Mouse (Mus musculus): ENCODE data around the gene Zbtb17. TPM values are rescaled to one million over a fixed set of nuclear protein-coding genes. Genes with fewer than 3 reads are reported as not detected.

The Zbtb17 gene
- total RNA-seq, 1 experiment: 30.1 TPM

- Histone ChIP-seq H3K9ac (ENCODE audit: insufficient read depth, low read depth, low read length, poor library complexity, severe bottlenecking) (no peak overlapping the region), H3K4me3 (ENCODE audit: insufficient read depth in 1 of 2, low read depth in 1 of 2, low read length in 2 of 2, poor library complexity in 1 of 2, severe bottlenecking in 1 of 2) (no peak overlapping the region), H3K36me3 (ENCODE audit: control insufficient read depth, insufficient read depth, low read length, poor library complexity, severe bottlenecking) (peaks cover 75% of the 10 kb centered on the region), H3K27ac (ENCODE audit: insufficient read depth, low read depth, low read length, poor library complexity, severe bottlenecking) (no peak overlapping the region), H3K9me3 (ENCODE audit: control insufficient read depth, insufficient read depth, low read depth, low read length) (no peaks in the 10 kb centered on the region), H3K4me1 (ENCODE audit: control insufficient read depth in 2 of 2, insufficient read depth in 2 of 2, low read length in 2 of 2, poor library complexity in 1 of 2) (peaks cover 2 to 4% of the 10 kb centered on the region in 2 experiments; a peak in 1 of 4 replicates)
- in situ Hi-C loops (cut with MboI; ENCODE audit: low sequenced_read_pairs in 2 of 2, unreplicated experiment in 2 of 2): no loop called here
- TF ChIP-seq ZC3H11A (IDR thresholded peaks at IDR 0.05; ENCODE audit: borderline replicate concordance, low read depth, low read length) (no peak), ZNF384 (IDR thresholded peaks at IDR 0.05; ENCODE audit: low read depth, low read length) (no peak)
- no peak for DNase-seq (ENCODE audit: low read depth, low spot score)
Measured at GRCm38 (mm10) chr4:141468576-141468975, 24.1 kb downstream of the Zbtb17 start.

DNA sequence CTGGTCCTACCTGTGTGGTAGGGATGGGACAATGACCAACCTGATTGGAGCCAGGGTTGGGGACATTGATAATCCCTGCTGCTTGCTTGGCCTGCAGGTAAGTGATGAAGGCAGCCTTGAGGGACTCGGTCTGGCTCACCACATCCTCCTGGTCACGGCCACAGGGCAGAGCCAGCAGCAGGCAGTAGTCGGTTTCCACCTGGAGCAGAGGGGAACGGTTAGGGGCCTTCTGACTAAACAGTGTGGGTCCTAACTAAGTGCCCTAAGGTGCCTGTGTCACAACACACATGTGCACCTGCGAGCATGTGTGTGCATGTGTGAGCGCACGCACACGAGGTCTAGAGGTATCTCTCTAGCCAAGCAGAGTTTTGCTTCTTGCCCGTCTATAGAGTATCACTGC is 24.9 kb downstream of the Zbtb17 start:
- TF ChIP-seq MAFK (IDR thresholded peaks at IDR 0.05; ENCODE audit: insufficient read depth, low read depth, low read length) (no peak), ZNF384 (IDR thresholded peaks at IDR 0.05; ENCODE audit: low read depth, low read length) (no peak), ZC3H11A (IDR thresholded peaks at IDR 0.05; ENCODE audit: borderline replicate concordance, low read depth, low read length) (no peak), HCFC1 (IDR thresholded peaks at IDR 0.05; ENCODE audit: borderline replicate concordance, insufficient read depth, low read length) (no peak), CHD2 (IDR thresholded peaks at IDR 0.05; ENCODE audit: low read depth, low read length) (no peak)

DNA sequence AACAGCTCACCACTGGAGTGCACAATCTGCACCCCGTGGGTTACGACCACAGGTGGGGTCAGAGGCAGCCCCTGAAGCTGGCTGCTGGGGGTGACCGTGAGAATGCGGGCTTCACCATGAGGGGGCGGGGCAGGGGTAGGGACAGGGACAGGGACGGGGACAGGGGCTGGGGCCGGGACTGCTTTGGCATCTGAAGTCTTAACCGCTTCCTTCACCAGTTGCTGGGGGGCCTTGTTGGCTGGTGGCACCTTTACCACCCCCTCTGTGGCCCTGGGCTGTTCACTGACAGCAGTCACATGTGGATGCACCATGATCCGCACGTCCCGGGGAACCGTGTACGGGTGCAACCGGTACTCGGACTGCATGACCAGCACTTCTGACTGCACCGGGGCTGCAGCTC is 27.0 kb downstream of the Zbtb17 start:
- Histone ChIP-seq H3K4me1 (ENCODE audit: control insufficient read depth in 2 of 2, insufficient read depth in 2 of 2, low read length in 2 of 2, poor library complexity in 1 of 2) (peaks cover 3 to 5% of the 10 kb centered on the region in 2 experiments; a peak in 1 of 4 replicates), H3K9me3 (ENCODE audit: control insufficient read depth, insufficient read depth, low read depth, low read length) (no peaks in the 10 kb centered on the region), H3K36me3 (ENCODE audit: control insufficient read depth, insufficient read depth, low read length, poor library complexity, severe bottlenecking) (peaks cover 86% of the 10 kb centered on the region), H3K4me3 (ENCODE audit: insufficient read depth in 1 of 2, low read depth in 1 of 2, low read length in 2 of 2, poor library complexity in 1 of 2, severe bottlenecking in 1 of 2) (no peak overlapping the region), H3K27ac (ENCODE audit: insufficient read depth, low read depth, low read length, poor library complexity, severe bottlenecking) (no peak overlapping the region), H3K9ac (ENCODE audit: insufficient read depth, low read depth, low read length, poor library complexity, severe bottlenecking) (no peak overlapping the region)
- DNase-seq (ENCODE audit: low read depth, low spot score): no peak
- TF ChIP-seq HCFC1 (IDR thresholded peaks at IDR 0.05; ENCODE audit: borderline replicate concordance, insufficient read depth, low read length) (no peak), CHD2 (IDR thresholded peaks at IDR 0.05; ENCODE audit: low read depth, low read length) (no peak), ZNF384 (IDR thresholded peaks at IDR 0.05; ENCODE audit: low read depth, low read length) (no peak), MAFK (IDR thresholded peaks at IDR 0.05; ENCODE audit: insufficient read depth, low read depth, low read length) (no peak)
- in situ Hi-C loops (cut with MboI; ENCODE audit: low sequenced_read_pairs in 2 of 2, unreplicated experiment in 2 of 2): no loop called here

More for the DNA sequence above, 24.9 kb downstream of the Zbtb17 start:
- no peaks in the 10 kb centered on the region for H3K9me3 ChIP-seq (ENCODE audit: control insufficient read depth, insufficient read depth, low read depth, low read length)
- H3K4me1 ChIP-seq (ENCODE audit: control insufficient read depth in 2 of 2, insufficient read depth in 2 of 2, low read length in 2 of 2, poor library complexity in 1 of 2): peaks cover 3 to 8% of the 10 kb centered on the region in 2 experiments; a peak in 1 of 4 replicates
- in situ Hi-C loops (cut with MboI; ENCODE audit: low sequenced_read_pairs in 2 of 2, unreplicated experiment in 2 of 2): no loop called here
- no peak for DNase-seq (ENCODE audit: low read depth, low spot score)
- H3K36me3 ChIP-seq (ENCODE audit: control insufficient read depth, insufficient read depth, low read length, poor library complexity, severe bottlenecking): peaks cover 81% of the 10 kb centered on the region
- no peak overlapping the region for H3K27ac ChIP-seq (ENCODE audit: insufficient read depth, low read depth, low read length, poor library complexity, severe bottlenecking)
- H3K4me3 ChIP-seq (ENCODE audit: insufficient read depth in 1 of 2, low read depth in 1 of 2, low read length in 2 of 2, poor library complexity in 1 of 2, severe bottlenecking in 1 of 2): no peak overlapping the region
- no peak overlapping the region for H3K9ac ChIP-seq (ENCODE audit: insufficient read depth, low read depth, low read length, poor library complexity, severe bottlenecking)

- no peaks in the 10 kb centered on the region for H3K9me3 ChIP-seq (ENCODE audit: control insufficient read depth, insufficient read depth, low read depth, low read length)
- peaks cover 90% of the 10 kb centered on the region for H3K36me3 ChIP-seq (ENCODE audit: control insufficient read depth, insufficient read depth, low read length, poor library complexity, severe bottlenecking)
- H3K4me3 ChIP-seq (ENCODE audit: insufficient read depth in 1 of 2, low read depth in 1 of 2, low read length in 2 of 2, poor library complexity in 1 of 2, severe bottlenecking in 1 of 2): no peak overlapping the region
- DNase-seq (ENCODE audit: low read depth, low spot score): no peak
- H3K9ac ChIP-seq (ENCODE audit: insufficient read depth, low read depth, low read length, poor library complexity, severe bottlenecking): no peak overlapping the region
- no peak for TF ChIP-seq ZNF384 (IDR thresholded peaks at IDR 0.05; ENCODE audit: low read depth, low read length)
- no peak for TF ChIP-seq MAFK (IDR thresholded peaks at IDR 0.05; ENCODE audit: insufficient read depth, low read depth, low read length)
- no peak for TF ChIP-seq HCFC1 (IDR thresholded peaks at IDR 0.05; ENCODE audit: borderline replicate concordance, insufficient read depth, low read length)
- TF ChIP-seq CHD2 (IDR thresholded peaks at IDR 0.05; ENCODE audit: low read depth, low read length): no peak
- TF ChIP-seq ZC3H11A (IDR thresholded peaks at IDR 0.05; ENCODE audit: borderline replicate concordance, low read depth, low read length): no peak
- H3K4me1 ChIP-seq (ENCODE audit: control insufficient read depth in 2 of 2, insufficient read depth in 2 of 2, low read length in 2 of 2, poor library complexity in 1 of 2): peaks cover 3 to 7% of the 10 kb centered on the region in 2 experiments; a peak in 1 of 4 replicates
- no peak overlapping the region for H3K27ac ChIP-seq (ENCODE audit: insufficient read depth, low read depth, low read length, poor library complexity, severe bottlenecking)
- in situ Hi-C loops (cut with MboI; ENCODE audit: low sequenced_read_pairs in 2 of 2, unreplicated experiment in 2 of 2): no loop called here
Measured at GRCm38 (mm10) chr4:141472641-141473321, 28.3 kb downstream of the Zbtb17 start.
